Mouse (Mus musculus) ES-E14 (cell line): Measurements from ENCODE around the gene Uxs1.

Experiments used
- CHD2 ChIP-seq: IDR thresholded peaks from 2 replicates; pipeline ENCODE4 v1.6.1; 2014; ENCODE audit warnings: mild to moderate bottlenecking, low read depth, low read length, inconsistent platforms
- MAFK ChIP-seq: IDR thresholded peaks from 2 replicates; pipeline ENCODE4 v1.6.1; 2014; ENCODE audit warnings: mild to moderate bottlenecking, low read depth, low read length, inconsistent platforms; ENCODE audit not compliant: insufficient read depth
- ZC3H11A ChIP-seq: IDR thresholded peaks from 2 replicates; pipeline ENCODE4 v1.6.1; 2012; ENCODE audit warnings: low read depth, mild to moderate bottlenecking, inconsistent platforms, low read length, borderline replicate concordance

DNA sequence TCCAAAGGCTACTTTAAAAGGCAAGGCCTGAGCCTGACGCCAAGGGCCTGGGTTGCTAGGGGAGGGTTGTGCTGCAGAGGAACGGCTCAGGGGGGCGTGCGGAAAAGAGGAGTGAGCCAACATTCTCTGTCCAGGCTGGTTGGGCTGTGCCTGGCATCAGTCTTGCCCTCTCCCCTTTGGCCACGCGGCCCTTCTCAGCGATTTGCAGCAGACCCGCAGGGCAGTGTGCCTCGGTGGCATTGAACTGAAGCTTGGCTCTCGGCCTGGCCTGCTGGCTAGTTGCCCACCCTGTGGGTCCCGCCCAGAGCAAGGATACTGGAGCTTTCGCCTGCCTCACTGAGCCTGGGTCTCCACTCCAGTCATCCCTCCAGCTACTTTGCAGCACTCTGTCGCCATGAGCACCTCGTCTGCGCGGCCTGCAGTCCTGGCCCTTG is 97.1 kb downstream of the Uxs1 start, which contains the start of gene 1500015O10Rik:
- TF ChIP-seq CHD2 = no peak
- TF ChIP-seq ZC3H11A = no peak
- no peak for TF ChIP-seq MAFK
